Mouse (Mus musculus): ENCODE results near the gene Rtl10.

The Rtl10 gene

DNA sequence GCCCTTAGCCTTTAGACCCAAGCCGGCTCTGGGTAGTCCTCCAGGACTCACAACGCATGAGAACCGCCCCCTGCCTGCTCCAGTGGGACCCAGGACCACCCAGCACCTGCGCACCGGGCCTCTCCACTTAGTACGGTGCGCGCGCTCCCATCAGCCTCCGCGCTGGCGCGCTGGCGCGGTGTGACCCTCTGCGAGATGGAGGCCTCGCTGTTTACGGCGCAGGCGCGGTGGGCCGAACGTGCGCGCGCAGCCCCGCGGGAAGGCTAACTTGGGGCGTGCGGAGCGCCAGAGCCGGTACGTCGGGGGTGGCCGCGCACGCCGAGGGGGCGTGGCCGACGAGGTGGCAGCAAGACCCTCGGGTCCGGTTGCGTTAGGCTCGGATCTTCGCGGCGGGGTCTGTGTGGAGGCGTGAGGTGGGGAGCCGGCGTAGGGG is at the start of gene Rtl10, which contains the start of gene Gnb1l:
Gene Rtl10 (plus strand): TSS at position 344 of the 433 bp plus-strand sequence.
Gene Gnb1l (plus strand): TSS at position 156 of the 433 bp plus-strand sequence.
- peak; percentile 93 to 94 for DNase-seq (ENCODE audit: low spot score in 2 of 2)

DNA sequence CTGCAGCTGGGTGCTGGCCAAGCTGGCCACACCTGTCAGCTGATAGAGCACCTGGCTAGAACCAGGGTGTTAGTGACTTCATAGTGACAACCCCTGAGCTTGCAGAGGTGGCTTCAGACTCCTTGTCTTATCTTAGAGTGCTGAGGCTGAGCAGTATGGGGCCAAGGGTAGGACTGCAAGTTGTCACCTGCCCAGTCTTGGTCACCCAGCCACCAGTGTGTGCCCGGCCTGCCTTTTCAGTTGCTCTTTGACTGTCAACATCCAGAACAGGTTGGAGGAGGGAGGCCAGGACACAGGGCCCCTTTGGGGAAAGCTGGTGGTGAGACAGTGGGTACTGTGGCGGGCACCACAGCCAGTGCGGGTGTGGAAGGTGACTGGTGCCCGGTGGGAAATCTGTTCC is 49.7 kb upstream of the Rtl10 start:
- no peak for DNase-seq (ENCODE audit: low spot score in 2 of 2)

DNA sequence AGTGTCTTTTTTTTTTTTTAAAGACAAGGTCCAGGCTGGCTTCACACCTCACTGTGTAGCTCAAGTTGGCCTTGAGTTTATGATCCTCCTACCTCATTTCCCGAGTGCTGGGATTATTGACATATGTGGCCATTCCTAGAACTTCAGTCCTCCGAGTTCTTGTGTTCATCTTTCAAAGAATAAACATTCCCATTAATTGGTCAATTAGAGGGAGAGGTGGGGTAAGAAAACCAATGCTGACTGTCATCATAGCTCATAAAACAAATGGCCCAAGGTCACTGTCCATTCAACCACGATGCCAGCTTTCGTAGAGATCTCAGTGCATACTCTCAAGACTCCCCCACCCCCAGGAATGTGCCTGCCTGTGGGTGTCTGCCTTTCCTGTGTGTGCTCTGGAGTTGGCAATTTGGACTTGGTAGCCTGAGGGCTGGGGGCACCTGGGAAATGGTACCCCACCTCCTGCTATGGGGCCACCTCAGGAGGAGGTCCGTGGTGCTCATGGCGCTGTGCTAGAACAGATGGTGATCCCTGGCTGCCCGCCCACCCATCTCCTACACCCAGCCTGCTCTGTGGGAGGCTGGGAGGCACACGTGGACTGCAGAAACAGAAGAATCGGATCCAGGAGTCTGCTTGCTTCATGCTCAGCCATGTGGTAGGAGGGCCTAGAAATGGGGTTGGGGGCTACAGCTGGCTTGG is 47.1 kb upstream of the Rtl10 start:
- DNase-seq (ENCODE audit: low spot score in 2 of 2): peak; percentile 74

DNA sequence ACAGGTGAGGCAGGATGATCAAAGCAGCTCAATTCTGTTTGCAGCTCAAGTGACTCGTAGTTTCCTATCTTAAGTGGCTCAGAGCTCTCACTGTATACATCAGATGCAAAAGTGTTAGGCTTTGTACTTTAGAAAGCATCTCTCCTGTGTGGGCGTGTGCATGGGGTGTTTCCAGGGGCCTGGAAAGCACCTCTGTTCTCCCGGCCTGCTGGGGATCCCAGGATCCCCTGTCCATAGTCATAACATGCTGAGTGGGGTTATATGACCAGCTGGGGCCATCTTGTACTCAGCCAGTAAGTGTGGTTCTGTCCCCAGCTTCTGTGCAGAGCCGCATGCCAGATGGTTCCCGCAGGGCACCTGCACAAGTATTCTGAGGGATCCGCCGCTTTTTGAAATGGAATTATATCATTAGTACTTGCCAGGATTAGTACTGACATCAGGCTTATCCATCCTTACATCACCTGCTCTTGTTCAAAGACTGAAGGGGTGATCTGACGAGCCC is 46.3 kb upstream of the Rtl10 start:
- peak; percentile 31 to 52 for DNase-seq (ENCODE audit: low spot score in 2 of 2)

DNA sequence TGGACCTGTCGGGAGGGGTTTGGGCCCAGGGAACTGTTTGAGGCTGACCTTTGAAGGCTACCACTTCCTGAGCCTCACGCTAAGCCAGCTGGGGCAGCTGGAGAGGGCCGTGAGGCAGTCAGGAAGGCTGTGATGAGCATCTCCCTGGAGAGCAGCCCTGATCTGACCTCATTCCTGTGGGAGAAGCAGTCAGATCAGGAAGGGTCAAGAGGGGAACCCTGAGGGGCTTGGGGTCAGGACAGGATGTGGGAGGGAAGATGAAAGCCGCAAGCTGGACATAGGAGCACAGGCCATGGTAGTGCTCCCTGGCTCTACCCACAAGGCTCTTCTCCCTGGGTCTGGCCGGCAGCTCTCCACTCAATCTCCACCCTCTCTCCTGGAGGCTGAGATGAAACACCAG is 44.9 kb upstream of the Rtl10 start:
- no peak for DNase-seq (ENCODE audit: low spot score in 2 of 2)

DNA sequence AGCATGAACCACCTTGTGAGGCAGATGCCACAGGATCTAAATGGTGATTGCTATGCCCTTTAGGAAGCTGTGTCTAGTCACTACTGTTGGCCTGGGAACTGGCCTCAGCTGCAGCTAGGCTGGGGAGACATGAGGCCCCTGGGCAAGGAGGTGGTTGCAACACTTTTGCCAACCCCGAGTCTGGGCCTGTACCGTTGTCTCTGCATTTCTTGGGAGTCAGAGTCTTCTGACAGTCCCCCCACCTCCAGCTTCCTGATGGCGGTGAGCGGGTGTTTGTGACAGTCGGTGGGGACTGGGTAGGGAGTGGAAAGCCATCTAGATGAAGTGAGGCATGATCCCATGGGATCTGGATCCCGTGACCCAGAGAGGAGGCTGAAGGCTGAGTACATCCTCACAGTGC is 43.3 kb upstream of the Rtl10 start:
- DNase-seq (ENCODE audit: low spot score in 2 of 2): no peak

DNA sequence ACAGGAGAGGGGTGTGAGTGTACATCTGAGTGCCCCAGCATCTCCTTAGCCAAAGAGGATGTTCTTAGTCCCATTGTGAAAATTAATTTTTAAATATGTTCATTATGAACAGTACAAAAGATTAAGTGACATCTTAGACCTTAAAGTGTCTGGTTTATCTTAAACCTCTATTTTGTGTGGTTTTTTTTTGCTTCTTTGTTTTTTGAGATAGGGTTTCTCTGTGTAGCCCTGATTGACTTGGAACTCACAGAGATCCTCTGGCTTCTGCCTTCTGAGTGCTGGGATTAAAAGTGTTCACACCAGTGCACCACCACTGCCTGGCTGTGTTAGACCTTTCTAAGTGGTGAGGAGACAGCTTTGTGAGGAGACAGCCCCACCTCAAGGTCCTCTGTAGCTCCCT is 40.0 kb upstream of the Rtl10 start:
- no peak for DNase-seq (ENCODE audit: low spot score in 2 of 2)

DNA sequence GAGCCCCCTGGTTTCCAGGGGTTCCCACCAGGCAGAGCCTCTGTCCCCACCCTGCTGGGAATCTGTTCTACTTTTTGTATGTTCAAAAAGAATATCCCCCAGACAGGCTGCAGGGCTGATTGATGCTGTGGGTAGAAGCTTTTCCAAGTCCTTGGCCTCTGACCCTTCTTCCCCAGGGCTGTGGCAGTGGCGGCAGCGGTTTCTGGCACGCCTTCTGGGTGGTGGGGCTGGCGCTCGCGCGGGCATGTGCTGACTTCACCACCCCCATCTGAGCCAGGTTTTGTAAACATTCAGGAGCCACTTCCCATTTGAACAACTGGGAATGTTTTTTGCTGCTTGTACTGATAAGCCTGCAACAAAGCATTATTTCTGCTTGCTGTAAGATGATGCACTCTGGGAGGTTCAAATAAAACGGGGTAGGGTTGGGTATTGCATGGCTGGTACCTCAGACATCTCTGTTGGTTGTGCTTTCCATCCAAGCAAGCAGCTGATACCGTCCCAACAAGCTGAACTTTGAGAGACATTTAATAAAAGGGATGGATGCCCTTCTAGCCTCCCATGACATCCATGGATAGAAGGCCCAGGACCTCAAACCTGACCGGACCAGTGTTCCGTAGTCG is 39.3 kb upstream of the Rtl10 start:
- no peak for DNase-seq (ENCODE audit: low spot score in 2 of 2)

DNA sequence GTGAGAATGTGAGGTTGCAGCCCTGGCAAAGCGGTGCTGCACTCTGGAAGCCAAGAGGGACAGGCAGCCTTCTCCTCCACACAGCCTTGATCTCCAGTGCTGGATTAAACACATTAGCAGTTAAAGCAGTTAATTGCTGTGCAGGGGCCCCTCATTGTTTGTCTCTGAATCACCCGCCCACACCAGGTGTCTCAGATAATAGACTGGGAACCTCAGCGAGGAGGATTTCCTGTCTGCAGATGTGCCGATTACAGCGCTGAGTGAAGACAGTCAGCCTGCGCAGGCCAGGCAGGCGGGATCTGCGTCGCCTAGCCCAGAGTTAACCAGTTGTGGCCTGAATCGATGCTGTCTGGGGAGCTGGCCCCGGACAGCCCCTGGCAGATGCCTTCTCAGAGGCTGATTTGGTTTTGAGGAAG is 38.7 kb upstream of the Rtl10 start:
- DNase-seq (ENCODE audit: low spot score in 2 of 2): peak; percentile 36 to 43

DNA sequence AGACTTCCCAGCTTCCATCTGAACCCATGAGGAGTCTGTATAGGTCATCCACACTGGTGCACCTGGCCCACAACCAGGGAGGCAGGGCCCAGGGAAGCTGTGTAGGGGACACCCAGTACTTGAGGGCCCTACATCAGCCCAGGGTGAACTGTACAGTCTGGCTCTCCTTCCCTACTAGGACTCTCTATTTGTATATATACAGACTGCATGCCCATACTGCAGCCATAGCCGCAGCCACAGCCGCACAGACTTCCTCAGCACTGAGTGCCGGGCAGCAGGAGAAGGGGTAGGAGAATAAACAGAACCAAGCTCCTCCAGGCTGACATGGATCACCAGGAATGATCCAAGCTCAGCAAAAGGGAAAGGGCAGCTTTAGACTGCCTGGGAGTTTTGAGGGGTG is 37.9 kb upstream of the Rtl10 start:
- DNase-seq (ENCODE audit: low spot score in 2 of 2): no peak

DNA sequence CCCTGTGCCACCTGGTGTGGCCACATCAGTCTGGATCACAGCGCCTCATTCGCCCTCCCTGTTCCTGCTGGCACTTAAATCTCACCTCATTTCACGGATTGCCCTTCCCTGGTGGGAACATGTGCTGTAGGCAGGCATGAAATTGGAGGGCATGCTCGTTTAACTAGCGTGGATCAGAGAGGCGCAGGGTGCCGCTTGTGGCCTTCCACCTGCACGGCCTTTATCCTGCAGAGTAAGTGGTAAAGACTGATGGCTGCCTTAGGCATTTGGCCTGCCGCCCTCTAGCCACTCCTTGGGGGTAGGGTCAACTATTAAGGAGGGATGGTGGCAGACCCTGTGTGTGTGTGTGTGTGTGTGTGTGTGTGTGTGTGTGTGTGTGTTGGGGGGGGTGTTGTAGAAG is 36.7 kb upstream of the Rtl10 start:
- DNase-seq (ENCODE audit: low spot score in 2 of 2): no peak

DNA sequence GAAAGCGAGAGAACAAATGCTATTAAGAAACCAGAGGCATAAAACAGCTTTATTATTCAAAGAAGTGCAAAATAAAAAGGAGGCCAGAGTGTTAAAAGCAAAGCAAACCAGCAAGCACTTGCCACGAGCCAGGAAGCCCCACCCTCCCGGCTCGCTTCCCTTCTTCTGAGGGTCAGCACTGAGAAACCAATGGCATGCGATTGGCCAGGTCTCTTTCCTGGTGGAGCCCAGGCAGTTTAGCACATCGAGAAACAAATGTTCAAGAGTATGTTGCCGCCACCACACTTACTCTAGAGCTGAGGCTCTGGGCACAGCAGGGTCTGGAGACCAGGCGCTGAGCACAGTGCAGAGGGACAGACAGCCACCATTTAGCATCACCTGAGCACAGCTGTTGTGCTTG is 36.1 kb upstream of the Rtl10 start:
- DNase-seq (ENCODE audit: low spot score in 2 of 2): no peak

DNA sequence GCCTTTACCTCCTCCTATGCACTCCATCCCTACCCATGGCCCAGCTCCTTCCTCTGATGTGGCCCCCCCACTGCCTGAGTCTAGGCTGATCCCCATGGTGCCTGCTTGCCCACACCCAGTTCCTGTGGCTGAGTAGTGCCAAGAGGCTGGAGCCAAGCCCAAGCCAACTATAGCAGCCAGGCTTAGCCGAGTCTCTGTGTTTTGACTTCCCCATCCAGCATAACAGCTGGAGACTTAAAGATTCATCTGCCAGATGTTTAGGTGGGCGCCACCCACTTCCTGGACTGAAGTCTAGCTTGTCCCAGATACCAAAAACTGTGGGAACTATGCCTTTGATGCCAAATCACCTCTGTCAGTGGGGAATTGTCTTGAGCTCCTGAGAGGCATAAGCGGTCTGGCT is 34.4 kb upstream of the Rtl10 start:
- DNase-seq (ENCODE audit: low spot score in 2 of 2): peak in 1 of 2 experiments; percentile 26

DNA sequence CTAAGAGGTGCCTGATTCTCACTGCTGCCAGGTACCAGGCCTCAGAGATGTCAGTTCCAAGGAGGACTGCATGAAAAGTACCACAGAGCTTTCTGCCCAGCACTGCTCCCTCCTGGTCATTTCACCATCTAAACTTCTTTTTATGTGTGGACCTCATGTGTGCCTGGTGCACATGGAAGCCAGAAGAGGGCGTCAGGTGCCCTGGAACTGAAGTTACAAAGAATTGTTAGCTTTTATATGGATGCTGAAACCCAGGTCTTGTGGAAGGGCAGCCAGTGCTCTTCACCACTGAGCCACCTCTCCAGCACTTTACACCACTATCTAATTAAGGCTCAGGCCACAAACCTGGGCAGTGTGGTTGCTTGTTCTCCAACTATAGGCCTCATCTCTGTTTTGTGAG is 27.9 kb upstream of the Rtl10 start:
- no peak for DNase-seq (ENCODE audit: low spot score in 2 of 2)

DNA sequence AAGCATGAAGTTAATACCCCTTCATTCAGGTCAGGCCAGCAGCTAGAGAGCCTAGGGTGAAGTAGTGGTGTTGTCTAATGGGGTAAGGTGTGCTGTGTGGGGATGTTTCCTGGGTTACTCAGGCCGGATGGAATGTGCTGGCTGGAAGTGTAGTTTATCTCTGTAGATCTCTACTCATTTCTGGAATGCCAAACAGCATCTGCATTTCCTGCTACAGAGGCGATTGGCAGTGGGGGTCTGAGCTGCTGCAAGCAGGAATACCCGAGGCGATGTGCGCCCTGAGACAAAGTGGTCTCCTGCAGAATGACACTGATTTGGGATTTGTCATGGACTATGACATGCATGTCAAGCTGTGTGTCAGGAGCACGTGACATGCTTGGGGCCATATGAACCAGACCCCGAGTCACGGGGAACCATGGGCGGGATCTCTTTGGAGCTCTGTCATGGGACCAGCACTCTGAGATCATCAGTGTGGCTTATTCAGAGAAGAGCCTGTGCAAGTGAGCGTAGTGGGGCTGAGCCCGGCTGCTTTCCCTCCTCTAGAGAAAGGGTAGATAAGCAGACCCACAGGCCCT is 27.2 kb upstream of the Rtl10 start:
- DNase-seq (ENCODE audit: low spot score in 2 of 2): no peak

DNA sequence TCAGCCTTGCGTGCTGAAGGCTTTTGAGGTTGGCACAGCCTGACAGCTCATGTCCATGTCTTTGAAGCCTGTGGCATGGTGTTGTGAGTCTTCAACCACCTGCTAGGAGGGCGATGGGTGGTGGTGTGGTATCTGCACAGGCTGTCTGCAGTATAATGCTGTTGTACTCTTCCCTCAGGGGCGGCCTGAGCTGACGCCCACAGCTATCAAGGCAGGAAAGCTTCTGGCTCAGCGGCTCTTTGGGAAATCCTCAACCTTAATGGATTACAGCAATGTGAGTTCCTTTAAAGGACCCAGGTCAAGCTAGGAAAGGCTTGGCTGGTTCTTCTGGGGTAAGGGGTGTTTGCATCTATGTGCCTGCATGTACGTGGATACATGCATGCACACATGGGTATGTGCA is 26.7 kb upstream of the Rtl10 start:
- DNase-seq (ENCODE audit: low spot score in 2 of 2): no peak

DNA sequence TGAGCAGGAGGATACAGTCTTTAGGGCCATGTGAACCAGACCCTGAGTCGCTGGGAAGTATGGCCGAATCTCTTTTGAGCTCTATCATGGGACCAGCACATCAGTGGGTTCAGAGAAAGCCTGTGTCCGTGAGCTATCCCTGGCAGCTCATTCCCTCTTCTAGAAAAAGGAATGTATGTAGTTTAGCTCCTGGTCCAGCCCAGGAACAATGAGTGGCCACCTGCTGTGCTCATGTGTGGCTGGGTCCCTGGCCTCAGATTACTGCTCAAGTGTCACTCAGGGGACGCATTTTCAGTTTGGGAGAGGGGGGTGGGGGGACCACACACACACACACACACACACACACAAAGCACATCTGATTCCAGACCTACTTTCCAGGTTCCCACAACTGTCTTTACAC is 26.3 kb upstream of the Rtl10 start:
- DNase-seq (ENCODE audit: low spot score in 2 of 2): no peak

DNA sequence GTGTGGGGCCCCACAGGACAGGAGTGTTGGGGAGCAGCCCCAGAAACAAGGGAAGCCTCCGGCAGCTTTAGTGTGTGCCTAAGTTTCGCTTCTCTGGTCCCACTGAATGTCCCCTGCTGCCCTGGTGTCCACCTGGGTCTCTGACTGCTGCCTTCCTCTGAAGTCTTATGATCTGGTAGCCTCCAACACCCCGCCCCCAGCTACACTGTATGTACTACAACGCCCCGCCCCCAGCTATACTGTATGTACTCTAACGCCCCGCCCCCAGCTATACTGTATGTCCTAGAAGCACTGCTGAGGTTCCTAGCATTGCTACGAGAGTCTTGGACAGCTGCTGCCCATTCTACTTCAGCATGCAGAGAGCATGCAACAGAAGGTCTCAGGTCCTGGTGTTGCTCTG is 25.7 kb upstream of the Rtl10 start:
- DNase-seq (ENCODE audit: low spot score in 2 of 2): no peak

DNA sequence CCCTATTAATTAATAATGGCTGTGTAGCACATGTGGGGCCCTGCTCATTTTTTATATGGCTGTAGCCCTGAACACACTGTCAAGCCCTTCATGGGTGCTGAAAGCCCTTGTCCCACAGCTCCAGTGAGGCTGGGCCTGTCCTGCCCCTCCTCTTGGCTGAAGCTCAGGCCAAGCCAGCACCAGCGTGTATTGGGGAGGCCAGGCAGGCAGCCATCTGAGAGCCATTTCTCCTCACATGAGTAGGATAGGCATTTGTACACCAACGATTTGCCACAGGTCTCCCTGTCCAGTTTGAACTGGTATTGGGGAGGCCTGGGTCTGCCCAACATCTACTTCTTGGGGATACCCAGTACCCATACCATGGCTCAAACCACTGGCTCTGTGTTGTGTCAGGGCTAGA is 24.7 kb upstream of the Rtl10 start:
- no peak for DNase-seq (ENCODE audit: low spot score in 2 of 2)

DNA sequence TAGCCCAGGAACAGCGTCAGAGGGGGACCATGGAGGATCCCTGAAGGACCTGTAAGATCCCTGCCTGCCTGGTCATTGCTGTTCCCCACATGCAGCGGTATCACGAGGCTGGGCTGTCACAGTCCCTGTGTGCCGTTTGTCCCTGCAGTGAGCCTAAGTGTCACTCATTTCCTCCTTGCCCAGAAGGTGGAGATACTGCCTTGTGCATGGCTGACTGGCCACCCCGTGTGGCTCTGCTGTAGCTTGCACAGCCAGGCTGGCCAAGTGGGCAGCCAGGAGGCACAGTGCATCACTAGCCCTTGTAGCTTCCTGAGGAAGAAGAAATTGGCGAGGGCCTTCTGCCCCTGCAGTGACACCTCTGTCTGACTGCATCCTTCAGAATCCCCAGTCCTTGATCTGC is 20.7 kb upstream of the Rtl10 start:
- DNase-seq (ENCODE audit: low spot score in 2 of 2): no peak

DNA sequence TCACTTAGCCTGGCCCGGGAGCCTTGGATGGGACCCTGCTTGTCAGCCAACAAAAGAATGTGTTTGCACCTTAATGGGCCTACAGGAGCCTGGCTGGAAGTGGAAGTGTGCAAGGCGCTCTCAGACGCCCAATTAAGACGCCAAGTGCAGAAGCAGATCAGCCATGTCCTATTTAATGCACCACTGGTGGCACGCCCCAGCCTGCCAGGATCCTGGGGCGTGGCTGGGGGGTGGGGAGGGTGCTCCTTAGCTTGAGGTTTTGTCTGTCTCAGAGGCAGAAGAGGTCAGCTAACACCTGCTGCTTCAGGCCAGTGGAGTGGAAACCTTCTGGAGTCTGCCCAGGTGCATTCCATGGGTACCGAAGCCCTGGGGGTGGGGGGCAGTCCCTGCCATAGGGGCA is 19.0 kb upstream of the Rtl10 start:
- DNase-seq (ENCODE audit: low spot score in 2 of 2): no peak

DNA sequence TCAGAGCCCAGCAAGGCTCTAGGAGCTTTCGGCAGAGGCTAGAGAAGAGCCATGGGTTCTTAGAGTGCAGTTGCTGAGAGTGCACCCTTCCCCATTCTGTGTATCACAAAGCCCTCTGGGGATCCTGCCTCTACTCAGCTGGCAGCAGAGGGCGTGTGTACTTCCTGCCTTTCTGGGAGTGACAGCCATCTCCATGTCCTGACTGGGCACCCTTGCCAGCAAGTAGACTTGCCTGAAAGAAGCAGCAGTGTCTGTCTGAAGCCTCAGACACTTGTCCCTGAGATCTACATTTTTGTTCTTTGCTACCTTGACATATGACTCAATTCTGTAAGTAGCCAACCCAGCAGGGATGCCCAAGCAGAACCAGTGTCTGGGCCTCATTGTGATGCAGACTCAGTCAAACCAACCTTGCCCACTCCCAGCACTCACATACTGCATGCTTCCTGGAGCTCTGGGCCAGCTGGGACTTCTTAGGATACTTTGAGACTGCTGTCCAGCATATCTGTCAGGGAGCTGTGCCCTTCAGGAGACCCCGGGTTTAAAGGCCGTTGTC is 17.7 kb upstream of the Rtl10 start:
- no peak for DNase-seq (ENCODE audit: low spot score in 2 of 2)

DNA sequence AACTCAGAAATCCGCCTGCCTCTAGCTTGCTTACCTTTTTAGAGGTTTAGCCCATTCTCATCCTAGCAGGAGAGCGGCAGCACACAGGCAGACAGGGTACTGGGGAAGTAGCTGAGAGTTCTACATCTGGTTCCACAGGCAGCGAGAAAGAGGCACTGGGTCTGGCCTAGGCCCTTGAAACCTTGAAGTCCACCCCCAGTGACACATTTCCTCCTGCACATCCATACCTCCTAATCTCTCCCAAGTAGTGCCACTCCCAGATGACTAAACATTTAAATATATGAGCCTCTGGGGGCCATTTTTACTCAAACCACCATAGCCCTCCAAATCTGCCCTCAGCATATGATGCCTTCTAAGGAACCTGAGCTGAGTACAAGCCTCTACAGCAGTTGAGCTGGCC is 16.3 kb upstream of the Rtl10 start:
- no peak for DNase-seq (ENCODE audit: low spot score in 2 of 2)

Measured in right cerebral cortex, adult 2 months (tissue).